Mouse (Mus musculus) neutrophil, adult 5-6 weeks (primary cell): ENCODE measurements around the gene Tmem205. TPM values are rescaled to one million over a fixed set of nuclear protein-coding genes. Genes with fewer than 3 reads are reported as not detected.
A peak's percentile ranks its signal among the peaks of the same experiment; 100 is the strongest.

Experiments used
- ATAC-seq: fragments of 151-379, 151-347 bp; 2 replicates; pipeline ENCODE4 v1.8.0; 2017; ENCODE audit warnings: mild to moderate bottlenecking, moderate TSS enrichment; ENCODE audit not compliant: insufficient number of reproducible peaks, poor library complexity, low FRiP score, severe bottlenecking; ENCODE audit errors: extremely low read depth
- total RNA-seq: library from RNA; stranded (forward); fragments of 200-1000 nt; gene quantifications from 2 replicates; pipeline ENCODE4 v1.2.3, GENCODE M21; 2017

The Tmem205 gene
- total RNA-seq, result 1.6 TPM in 1 of 2 replicates, not detected in the other

DNA sequence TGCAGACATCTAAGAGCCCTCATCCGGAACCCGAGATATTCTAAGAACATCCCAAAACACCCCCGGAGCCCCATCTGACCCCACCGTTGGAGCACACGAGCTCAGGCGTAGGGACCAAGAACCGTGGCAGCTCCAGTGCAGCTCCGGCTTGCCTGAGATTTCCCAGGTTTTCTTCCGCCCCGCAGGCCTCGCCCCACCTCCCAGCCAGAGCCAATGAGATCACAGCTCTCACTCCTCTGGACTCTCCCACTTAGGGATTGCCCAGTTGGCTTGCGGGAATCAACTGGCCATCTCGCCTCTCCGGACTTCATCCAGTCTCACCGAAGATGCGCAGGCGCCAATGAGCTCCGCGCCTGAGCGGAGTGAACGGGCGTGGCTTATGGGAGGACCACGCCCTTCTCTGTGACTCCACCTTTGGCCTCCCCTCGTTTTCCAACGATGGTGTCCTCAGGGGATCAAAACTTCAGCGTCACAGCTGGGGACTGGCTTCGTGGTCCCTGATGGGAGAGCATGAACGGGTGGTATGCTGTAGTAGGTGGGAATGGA, at the start of gene Tmem205, which contains the start of gene Ccdc159:
TSS of gene Tmem205 (minus strand) at position 349 of the 546 bp plus-strand sequence.
TSS of gene Ccdc159 (plus strand) at position 264 of the 546 bp plus-strand sequence.
- ATAC-seq, result peak; percentile 21; the same call in 1 of the 2 replicates

DNA sequence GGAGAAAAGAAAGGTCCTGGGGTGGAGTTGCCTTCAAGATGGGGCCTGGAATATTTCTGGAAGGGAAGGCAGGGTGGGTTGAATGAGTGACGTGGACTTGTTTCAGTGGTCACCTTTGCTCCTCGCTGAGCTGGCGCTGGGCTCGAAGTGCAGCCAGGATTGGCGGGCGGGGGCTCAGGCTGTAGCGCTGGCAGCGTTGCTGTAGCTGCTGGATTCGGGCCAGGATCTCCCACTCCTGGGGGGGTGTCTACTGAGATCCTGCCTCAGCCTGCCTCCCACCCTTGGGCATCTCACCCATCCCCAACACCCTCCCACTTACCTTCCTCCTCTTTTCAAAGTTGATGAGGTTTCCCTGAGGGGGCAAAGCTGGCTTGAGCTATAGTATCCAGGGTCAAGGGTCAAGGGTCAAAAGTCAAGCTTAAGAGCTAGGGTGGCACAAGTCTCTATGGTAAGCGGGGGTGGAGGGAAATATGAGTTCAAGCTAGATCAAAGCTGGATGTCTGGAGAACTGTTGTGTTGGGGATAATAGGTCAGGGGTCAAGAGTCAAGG, 49.3 kb upstream of the Tmem205 start:
- no peak for ATAC-seq

DNA sequence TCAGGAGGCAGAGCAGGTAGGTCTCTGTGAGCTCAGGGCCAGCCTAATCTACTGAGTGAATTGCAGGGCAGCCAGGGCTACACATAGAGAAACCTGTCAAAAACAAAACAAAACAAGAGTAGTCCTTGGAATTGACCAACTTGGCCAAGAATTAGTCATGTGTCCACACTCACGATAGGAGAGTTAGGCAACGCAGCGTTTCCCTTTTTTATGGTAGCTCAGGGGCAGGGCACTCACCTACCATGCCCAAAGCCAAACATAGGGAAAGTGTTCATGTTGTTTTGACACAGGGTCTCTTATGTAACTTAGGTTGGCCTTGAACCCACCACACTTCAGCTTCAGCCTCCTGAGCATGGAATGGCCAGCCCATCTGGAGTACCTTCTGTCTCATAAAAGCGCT, 41.9 kb upstream of the Tmem205 start:
- ATAC-seq, result no peak

DNA sequence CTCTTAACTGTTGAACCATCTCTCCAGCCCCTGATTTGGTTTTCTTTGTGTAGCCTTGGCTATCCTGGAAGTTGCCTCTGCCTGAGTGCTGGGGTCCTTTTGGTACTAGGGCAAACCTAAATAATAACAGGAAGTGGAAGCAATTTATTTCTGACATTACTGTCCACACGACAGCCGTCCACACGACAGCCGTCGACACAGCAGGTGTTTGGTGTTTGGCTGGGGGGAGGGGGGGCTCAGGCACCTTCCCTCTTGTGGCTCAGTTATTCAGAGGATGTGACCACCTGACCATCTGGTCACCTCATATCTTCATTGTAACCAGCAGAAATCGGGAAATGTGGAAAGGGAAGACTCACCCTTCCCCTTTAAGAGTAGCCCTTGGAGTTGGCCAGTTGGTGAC, 41.5 kb upstream of the Tmem205 start:
- no peak for ATAC-seq

DNA sequence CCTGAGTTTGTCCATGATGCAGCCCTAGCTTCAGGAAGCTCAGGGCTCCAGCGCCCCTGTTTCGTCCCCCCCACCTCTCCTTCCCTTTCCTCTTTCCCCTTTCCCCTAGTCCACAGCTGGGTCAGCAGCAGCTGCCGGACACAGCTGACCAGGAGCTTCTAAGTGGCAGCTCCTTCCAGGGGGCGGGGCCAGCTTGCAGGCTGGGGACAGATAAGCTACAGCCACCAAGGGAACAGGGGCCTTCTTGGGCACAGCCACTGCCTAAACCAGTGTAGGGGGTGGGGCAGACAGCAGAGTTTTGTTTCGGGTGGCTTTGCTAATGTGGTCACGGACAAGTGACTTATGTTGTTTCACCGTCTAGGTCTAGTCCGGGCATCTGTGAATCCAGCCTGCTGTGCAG, 36.1 kb upstream of the Tmem205 start, which contains the start of gene Epor:
TSS of gene Epor (minus strand) at position 90 of the 400 bp plus-strand sequence.
- ATAC-seq, result no peak

DNA sequence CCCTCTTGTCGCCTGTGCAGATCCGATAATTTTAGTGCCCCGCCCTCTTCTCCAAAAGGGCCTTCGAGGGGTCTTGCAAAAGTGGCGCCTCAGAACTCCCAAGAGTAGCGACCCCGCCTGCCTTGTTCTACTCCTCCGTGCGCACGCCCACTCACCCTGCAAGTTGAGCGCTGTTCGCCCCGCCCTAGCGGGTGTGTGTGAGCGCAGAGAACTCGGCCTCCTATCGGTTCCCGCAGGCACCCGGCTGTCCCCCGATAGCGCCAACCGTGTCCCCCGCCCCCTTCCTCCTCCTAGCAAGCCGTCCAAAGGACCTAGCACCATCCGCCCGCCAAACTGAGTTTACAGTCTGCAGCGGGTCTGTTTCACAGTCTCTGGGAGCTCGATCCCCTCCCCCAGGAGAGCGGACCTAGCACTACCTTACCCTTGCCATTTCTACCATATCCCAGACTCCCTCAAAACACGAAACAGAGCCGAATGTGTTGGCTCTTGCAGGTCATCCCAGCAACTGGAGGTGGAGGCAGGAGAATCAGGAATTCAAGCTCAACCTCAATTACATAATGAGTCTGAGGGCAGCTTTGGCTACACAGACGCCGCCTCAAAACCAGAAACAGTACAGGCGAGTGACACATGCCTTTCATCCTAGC, 35.2 kb upstream of the Tmem205 start:
- no peak for ATAC-seq

DNA sequence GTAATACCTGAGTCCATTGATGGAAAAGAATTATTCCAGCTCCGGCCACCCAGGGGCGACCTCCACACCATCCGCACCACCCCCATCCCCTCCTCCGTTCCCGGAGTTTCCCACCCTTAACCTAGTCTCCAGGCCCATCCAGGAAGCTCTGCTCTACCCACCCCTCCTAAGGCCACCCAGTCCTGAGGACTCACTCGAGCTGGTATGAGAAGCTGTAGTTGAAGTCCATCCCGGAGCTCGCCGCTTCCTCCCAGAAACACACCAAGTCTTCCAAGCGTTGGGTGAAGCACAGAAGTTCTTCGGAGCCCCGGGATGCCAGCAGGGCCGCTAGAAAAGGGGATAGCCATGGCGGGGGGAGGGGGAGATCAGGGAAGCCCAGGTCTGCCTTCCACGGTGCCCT, 34.7 kb upstream of the Tmem205 start:
- ATAC-seq, result no peak

DNA sequence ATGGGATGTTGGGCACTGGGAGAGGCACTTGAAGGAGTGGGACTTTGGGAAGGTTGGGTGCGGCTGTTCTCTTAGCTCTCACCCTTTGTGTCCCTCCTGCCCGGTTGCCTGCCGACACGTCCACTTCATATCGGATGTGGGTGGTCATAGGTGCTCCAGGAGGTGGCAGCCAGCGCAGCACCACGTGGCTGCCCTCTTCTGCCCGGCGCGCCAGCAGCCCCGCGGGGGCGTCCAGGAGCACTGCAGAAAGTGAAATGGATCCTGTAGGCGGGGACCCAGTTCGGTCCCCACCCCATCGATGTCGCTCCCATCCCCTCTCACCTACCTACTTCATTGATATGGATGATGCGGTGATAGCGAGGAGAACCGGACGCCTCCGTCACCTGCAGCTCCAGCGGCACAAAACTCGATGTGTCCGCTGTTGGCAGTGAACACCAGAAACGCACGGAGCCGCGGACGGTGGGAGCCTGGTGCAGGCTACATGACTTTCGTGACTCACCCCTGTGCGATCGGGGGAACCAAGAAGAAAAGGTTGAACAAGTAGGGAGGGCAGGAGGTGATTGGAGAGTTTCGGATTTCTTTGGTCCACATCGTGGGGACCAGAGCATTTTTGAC, 34.1 kb upstream of the Tmem205 start:
- ATAC-seq, result no peak

DNA sequence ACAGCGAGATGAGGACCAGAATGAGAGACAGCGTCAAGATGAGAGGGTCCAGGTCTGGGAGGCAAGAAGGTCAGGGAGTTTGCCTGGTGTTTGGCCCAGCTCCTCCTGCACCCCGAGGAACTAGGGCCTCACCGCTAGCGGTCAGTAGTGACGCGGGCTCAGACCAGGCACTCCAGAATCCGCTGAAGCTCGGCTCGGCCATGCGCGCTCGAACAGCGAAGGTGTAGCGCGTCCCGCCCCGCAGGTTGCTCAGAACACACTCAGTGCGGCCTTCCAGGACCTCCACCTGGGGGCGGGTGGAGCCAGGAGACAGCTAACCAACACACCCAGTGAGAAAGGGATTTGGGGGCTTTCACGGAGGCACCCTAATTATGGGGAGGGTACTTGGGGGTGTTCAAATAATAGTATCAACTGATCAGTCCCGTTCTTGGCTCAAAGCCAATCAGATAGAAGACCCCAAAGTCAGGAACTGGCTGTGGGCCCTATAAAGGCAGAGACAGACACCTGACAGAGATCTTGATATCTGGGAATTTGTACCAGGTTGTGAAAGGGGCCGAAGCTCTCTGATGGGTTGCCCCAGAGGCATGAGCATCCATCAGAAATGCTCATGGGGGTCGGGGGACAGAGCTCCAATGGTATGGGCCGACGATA, 33.3 kb upstream of the Tmem205 start:
- ATAC-seq, result no peak

DNA sequence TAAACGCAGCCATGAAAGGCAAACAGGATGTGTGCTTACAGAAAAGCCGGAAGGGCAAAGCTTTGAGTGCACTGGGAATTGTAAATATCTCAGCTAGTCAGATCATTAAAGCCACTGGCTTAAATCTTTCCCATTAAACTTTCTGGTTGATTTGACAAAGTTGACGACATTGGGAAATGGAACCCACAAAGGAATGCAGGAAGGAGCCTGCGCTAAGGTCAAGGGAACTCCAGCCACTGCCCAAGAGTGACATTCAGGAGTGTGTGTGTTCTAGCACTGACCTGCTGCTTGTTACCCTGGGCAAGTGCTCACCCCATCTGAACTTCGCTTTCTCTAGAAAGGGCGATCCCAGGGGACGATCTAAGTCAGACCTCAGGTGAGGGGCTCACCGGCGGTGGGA, 32.8 kb upstream of the Tmem205 start:
- no peak for ATAC-seq

DNA sequence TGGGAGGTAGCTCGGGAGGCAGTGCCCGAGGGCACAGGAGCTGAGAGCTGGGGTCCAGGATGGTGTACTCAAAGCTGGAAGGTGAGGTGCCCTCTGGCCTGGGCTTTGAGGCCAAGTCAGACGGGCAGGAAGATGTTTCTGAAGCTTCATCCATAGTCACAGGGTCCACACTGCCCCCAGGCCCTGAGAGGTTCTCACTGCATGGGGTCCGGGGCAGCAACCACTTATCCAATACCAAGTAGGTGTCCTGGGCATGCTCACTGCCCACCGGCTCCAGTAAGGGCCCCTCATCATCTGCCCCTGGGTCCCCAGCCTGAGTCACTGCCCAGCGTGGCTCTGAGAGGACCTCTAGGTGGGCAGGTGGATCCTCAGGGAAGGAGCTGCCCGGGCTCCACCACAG, 31.9 kb upstream of the Tmem205 start:
- no peak for ATAC-seq

DNA sequence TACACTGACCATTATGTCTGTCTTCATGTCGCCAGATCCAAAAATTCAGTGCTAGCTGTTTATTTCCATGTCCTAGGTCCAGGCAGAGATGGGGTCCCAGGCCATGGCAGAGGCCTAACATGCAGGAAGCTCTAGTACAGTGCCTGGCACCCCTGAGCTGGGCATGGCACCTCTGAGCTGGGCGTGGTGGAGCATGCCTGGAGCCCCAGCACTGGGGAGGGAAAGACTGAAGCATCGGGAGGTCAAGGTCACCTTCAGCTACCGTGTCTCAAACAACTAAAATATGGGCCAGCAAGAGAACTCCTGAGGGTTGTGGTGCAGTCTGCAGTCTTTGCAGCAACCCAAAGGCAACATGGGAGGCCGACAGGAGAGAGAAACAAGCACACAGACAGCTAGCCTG, 31.0 kb upstream of the Tmem205 start:
- ATAC-seq, result no peak

DNA sequence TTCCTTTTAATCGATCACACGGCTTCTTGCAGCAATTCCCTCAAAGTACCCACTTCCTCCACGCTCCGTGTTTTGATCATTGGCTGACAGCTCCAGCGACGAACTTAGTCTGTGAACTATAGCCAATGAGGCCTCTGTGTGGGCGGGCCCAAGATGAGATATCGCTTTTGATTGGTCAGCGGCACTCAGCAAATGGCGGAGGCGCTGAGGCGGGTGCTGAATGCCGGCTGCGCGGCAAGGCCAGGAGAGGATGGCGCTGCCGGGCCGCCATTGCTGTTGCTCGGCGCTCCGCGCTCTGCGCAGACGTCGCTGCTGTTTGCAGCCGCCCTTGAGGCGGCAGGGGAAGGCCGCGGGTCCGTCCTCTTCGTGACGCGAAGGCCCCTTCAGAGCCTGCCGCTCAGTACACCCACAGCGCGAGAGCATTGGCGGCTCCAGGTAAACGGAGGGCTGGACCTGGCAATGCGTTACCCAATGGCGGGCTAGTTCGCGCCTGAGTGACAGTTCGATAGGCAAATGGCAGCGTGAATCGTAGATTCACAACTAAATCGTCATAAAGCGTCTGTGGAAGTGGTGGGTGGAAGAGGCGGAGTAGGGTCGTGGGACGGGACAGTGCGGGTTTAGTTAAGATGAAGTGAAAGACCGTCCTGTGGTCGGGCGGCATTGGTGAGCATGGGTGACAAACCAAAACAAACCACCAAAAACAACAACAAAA, 28.4 kb upstream of the Tmem205 start, which contains the start of gene Swsap1:
TSS of gene Swsap1 (plus strand) at position 186 of the 712 bp plus-strand sequence.
- peak; percentile 86 for ATAC-seq

DNA sequence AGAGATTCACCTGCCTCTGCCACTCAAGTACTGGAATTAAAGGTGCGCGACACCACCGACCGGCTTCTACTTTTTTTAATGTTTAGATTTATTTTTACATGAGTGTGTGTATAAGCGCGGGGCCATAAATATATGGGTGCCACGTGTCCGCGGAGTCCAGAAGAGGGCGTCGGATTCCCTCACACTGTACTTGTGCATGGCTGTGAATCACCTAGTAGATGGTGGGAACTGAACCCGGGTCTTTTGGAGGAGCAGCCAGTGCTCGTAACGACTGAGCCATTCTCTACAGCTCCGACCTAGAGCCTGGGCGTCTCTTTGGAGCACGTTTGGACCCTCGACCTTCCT, 27.8 kb upstream of the Tmem205 start:
- 0 out of 2 replicates have a peak, but pooled peaks have one; percentile 13 for ATAC-seq

DNA sequence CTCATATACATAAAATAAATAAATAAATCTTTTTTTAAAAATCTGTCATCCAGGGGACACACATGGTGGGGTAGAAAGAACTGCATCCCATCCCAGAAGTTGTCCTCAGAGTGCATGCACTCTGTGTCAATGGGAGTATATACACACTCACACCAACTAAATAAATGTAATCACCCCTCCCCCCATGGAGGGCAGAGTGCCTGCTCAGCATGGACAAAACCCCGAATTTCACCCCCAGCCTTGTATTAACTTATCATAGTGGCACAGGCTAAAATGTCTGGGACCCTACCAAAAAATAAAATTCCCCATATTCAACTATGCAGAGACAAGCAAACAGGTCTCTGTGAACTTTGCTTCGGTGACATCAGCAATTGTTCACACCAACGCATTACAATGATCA, 27.3 kb upstream of the Tmem205 start:
- no peak for ATAC-seq

DNA sequence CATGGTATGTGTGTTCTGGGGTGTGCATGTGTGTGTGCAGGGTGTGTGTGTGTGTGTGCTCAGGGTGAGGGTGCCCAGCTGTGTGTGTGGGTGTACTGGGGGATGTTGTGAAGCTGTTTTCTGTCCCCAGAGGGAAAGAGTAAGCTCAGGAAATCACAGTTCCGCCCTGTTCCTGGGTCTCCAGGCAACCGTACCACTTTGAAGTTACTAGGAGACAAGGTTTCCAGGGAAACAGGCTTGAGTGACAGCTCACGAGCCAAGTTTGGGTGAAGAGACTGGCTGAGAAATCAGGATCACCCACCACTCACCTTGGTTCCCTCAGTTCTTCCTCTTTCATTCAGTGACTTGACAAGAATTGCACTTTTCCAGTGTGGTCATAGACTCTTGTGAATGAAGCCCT, 26.2 kb upstream of the Tmem205 start:
- ATAC-seq, result no peak

DNA sequence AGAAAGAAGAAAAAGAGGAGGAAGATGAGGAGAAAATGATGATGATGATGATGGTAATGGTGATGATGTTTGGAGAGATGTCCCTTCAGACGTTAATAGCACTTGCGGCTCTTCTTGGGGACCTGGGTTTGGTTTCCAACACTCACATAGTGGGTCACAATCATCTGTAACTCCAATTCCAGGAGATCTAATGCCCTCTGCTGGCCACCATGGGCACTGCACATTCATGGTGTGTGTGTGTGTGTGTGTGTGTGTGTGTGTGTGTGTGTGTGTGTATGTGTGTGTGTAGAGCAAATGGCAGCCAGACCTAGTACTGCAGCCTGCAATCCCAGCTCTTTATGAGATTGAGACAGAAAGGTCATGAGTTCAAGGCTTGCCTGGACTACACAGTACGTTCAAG, 24.6 kb upstream of the Tmem205 start:
- ATAC-seq, result no peak

DNA sequence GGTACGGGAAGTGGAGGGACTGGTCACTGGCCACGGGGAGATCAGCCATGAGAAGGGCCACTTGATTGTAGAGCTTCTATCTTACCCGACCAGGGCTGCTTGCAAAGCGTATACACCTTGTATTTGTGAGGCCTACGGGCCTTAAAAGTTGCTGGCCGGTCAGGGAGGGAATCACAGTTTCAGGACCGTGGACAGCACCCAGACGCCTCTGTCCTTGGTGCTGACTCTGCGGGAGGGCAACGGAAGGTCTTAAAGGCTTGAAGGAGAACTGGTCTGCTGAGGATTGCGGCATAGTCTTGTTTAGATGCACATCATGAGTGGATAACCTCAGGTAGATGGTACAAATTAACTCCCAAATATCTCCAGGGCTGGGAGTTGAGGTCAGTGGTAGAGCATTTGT, 23.0 kb upstream of the Tmem205 start:
- peak; percentile 35; the same call in 1 of the 2 replicates for ATAC-seq

DNA sequence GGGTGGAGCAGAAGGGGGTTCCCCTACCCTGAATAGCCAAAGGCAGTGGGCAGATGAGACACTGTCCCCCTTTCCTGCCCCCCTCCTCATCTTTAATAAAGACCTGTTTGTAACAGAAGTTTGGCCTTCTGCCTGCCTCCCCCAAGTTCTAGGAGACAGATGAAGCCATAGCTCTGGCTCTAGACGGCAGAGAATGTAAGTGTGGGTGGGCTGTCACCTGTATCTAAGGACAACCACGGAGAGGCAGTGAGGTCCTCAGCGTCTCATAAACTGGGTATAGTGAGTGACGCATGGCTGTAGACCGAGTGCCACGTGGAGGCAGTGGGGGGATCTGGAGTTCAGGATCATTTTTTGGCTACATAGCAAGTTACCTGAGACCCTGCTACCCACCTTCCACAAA, 21.4 kb upstream of the Tmem205 start:
- no peak for ATAC-seq
